21 mouse cellular contexts compared by ENCODE assay signal in the genomic region with DNA sequence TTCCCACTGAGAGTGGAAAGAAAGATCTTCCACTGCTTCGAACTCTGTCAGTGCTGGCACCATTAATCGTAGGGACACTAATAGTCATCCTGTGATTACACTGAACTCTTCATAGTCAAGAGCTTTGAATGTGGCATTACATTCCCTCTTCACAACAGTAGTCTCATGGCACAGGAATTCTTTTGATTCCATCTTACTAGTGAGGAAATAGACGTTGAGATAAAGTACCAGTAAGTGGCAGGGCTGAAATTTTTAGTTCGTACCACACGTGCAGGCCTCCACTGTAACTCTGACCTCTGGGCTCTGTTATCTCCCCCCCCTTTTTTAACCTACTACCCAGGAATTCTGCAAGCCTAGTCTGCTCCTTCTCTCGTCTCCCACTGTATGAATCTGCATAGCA. TPM values are rescaled to one million over a fixed set of nuclear protein-coding genes. Genes with fewer than 3 reads are reported as not detected.
"Had no signal": no experiment of that assay in that cellular context is flagged by ENCODE, and none has a peak within 500 bp of the region (broad histone marks: within the 10 kb centered on the region; RNA-seq: fewer than 3 reads in every experiment).

No protein-coding gene starts in this region.

- H3K36me3 ChIP-seq: liver, embryonic 13.5 days; liver, embryonic 15.5 days; midbrain, embryonic 13.5 days; midbrain, embryonic 15.5 days; neural tube, embryonic 12.5 days had no signal

- H3K9me3 ChIP-seq: liver, embryonic 13.5 days; liver, embryonic 15.5 days; megakaryocyte, embryonic 14.5 days; midbrain, embryonic 13.5 days; midbrain, embryonic 15.5 days; neural tube, embryonic 12.5 days had no signal

- H3K4me2 ChIP-seq: liver, embryonic 11.5 days; liver, embryonic 13.5 days; liver, embryonic 15.5 days; midbrain, embryonic 11.5 days; midbrain, embryonic 13.5 days; midbrain, embryonic 15.5 days; neural tube, embryonic 12.5 days had no signal

- DNase-seq: liver; liver, embryonic 13.5 days; liver, postnatal 0 days; right cerebral cortex, postnatal 25 days; right cerebral cortex, postnatal 4 days; spleen, adult 18-20 months; thymus, adult 18-20 months; thymus, postnatal 14 days; thymus, postnatal 36 days had no signal

- H3K9ac ChIP-seq: liver, embryonic 13.5 days; liver, embryonic 15.5 days; liver, postnatal 0 days; midbrain, embryonic 13.5 days; midbrain, embryonic 15.5 days; neural tube, embryonic 12.5 days had no signal

- ATAC-seq: liver, postnatal 0 days; midbrain, embryonic 13.5 days; midbrain, embryonic 15.5 days had no signal

- H3K27me3 ChIP-seq: liver, embryonic 13.5 days; liver, embryonic 15.5 days; midbrain, embryonic 13.5 days; midbrain, embryonic 15.5 days; neural tube, embryonic 12.5 days had no signal

- H3K27ac ChIP-seq: liver, embryonic 13.5 days; liver, embryonic 15.5 days; macrophage; midbrain, embryonic 13.5 days; midbrain, embryonic 15.5 days; neural tube, embryonic 12.5 days had no signal

- H3K4me1 ChIP-seq: liver, embryonic 13.5 days; liver, embryonic 15.5 days; midbrain, embryonic 13.5 days; midbrain, embryonic 15.5 days; neural tube, embryonic 12.5 days had no signal

- H3K4me3 ChIP-seq: liver, embryonic 13.5 days; liver, embryonic 15.5 days; megakaryocyte, embryonic 14.5 days; midbrain, embryonic 13.5 days; midbrain, embryonic 15.5 days; neural tube, embryonic 12.5 days had no signal

RNA-seq across cellular contexts. Expression of gene Frmd7, which starts 20.4 kb away (rescaled TPM):
- polyA plus RNA-seq: liver, embryonic 15.5 days; liver, postnatal 0 days; macrophage; midbrain, embryonic 11.5 days; neural tube, embryonic 14.5 days; small intestine, adult 2 months; stomach, embryonic 14.5 days; stomach, embryonic 16.5 days had no signal
